Comparison of ENCODE assay signal across 8 mouse cellular contexts in the genomic region with DNA sequence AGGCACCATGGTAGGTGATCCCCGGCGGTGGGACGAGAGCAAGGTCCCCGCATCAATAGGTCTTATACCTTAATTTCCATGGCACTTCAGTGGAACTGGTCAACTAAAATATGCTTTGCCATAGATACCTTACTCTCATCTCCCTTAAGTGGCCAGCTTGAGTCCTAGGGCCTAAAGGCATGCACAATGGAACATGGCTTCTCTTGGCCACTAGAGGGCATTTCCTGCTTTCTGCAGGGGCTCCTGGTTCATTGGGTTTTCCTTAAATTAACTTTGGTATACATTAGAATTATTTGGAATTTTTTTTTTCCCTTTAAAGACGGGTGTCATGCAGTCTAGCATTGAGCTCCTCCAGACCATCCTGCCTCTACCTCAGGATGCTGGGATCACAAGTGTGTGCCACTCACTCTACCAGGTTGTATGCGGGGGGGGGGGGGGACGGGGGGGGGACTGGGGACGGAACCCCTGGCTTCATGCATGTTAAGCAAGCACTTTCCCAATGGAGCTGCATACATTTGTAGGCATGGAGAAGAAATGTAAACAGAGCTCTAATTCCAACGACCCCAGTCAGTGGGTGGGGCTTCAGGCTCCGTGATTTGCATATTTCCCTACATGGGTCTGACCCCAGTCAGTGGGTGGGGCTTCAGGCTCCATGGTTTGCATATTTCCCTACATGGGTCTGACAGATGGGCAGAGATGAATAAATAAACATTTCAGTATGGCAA.
DNase-seq lines count a peak whose midpoint lies in the region; ATAC-seq and TF ChIP-seq lines count a peak whose summit lies in the region.

No protein-coding gene starts in this region.

- no peak overlapping the region for H3K4me3 ChIP-seq in limb, embryonic 11.5 days (ENCODE audit: low read depth, low read length)
- no peak overlapping the region for H3K4me3 ChIP-seq in limb, embryonic 10.5 days
- no peak overlapping the region for H3K4me3 ChIP-seq in intestine, embryonic 16.5 days (ENCODE audit: low read length)
- no peak overlapping the region for H3K4me3 ChIP-seq in stomach, embryonic 14.5 days (ENCODE audit: low read depth, low read length)

- peak; percentile 82 for TF ChIP-seq CTCF in Patski (IDR thresholded peaks at IDR 0.05)

- H3K4me1 ChIP-seq in limb, embryonic 11.5 days (ENCODE audit: control insufficient read depth, insufficient read depth, low read length), result peaks cover 23% of the 10 kb centered on the region
- peaks cover 47% of the 10 kb centered on the region for H3K4me1 ChIP-seq in limb, embryonic 10.5 days
- H3K4me1 ChIP-seq in intestine, embryonic 16.5 days (ENCODE audit: control insufficient read depth, insufficient read depth, low read length), result peaks cover 11% of the 10 kb centered on the region; the same call in 1 of the 2 replicates
- H3K4me1 ChIP-seq in stomach, embryonic 14.5 days (ENCODE audit: control insufficient read depth, insufficient read depth, low read length), result peaks cover 10% of the 10 kb centered on the region

- no peaks in the 10 kb centered on the region for H3K27me3 ChIP-seq in limb, embryonic 11.5 days (ENCODE audit: control insufficient read depth, insufficient read depth, low read length)
- no peaks in the 10 kb centered on the region for H3K27me3 ChIP-seq in limb, embryonic 10.5 days (ENCODE audit: low read depth, poor library complexity, severe bottlenecking)
- no peaks in the 10 kb centered on the region for H3K27me3 ChIP-seq in Patski
- H3K27me3 ChIP-seq in intestine, embryonic 16.5 days (replicated peaks; ENCODE audit: control insufficient read depth, insufficient read depth, low read length), result no peaks in the 10 kb centered on the region
- no peaks in the 10 kb centered on the region for H3K27me3 ChIP-seq in stomach, embryonic 14.5 days (ENCODE audit: control insufficient read depth, insufficient read depth, low read length)

- CTCF ChIA-PET in Patski (lab: Charles Lee), result interaction anchor here (0.7 to 1.7 kb wide), 10 partner anchors 22 to 169 kb away, joined by 3 to 5 read pairs (median 3); no protein-coding TSS in a partner anchor

- no peaks in the 10 kb centered on the region for H3K36me3 ChIP-seq in limb, embryonic 11.5 days (ENCODE audit: control insufficient read depth, insufficient read depth, low read length)
- no peaks in the 10 kb centered on the region for H3K36me3 ChIP-seq in limb, embryonic 10.5 days
- no peaks in the 10 kb centered on the region for H3K36me3 ChIP-seq in intestine, embryonic 16.5 days (ENCODE audit: control insufficient read depth, insufficient read depth, low read length)
- H3K36me3 ChIP-seq in stomach, embryonic 14.5 days (ENCODE audit: control insufficient read depth, insufficient read depth, low read length), result no peaks in the 10 kb centered on the region

- in situ Hi-C loops in Patski (cut with MboI; ENCODE audit: low pct_unique_long_range_greater_than_20kb), result loop anchor here (5.0 kb wide), 1 partner anchor 161 kb away; no protein-coding TSS in a partner anchor

- no peaks in the 10 kb centered on the region for H3K9me3 ChIP-seq in limb, embryonic 11.5 days (ENCODE audit: control insufficient read depth, low read length)
- no peaks in the 10 kb centered on the region for H3K9me3 ChIP-seq in limb, embryonic 10.5 days (replicated peaks)
- no peaks in the 10 kb centered on the region for H3K9me3 ChIP-seq in intestine, embryonic 16.5 days (ENCODE audit: control insufficient read depth, low read length)
- H3K9me3 ChIP-seq in stomach, embryonic 14.5 days (ENCODE audit: control insufficient read depth, low read depth, low read length), result no peaks in the 10 kb centered on the region

- no peak overlapping the region for H3K9ac ChIP-seq in limb, embryonic 11.5 days (ENCODE audit: low read length)
- H3K9ac ChIP-seq in intestine, embryonic 16.5 days (ENCODE audit: low read depth, low read length), result no peak overlapping the region
- H3K9ac ChIP-seq in stomach, embryonic 14.5 days (replicated peaks; ENCODE audit: low read depth, low read length), result no peak overlapping the region

- 0 out of 2 replicates have a peak, but pooled peaks have one; percentile 23 for ATAC-seq in limb, embryonic 11.5 days (ENCODE audit: insufficient number of reproducible peaks, low FRiP score, low TSS enrichment, low read depth)
- no peak for ATAC-seq in Patski
- peak; percentile 30; the same call in 1 of the 2 replicates for ATAC-seq in intestine, embryonic 16.5 days
- ATAC-seq in stomach, embryonic 14.5 days (ENCODE audit: insufficient number of reproducible peaks, insufficient read depth, low FRiP score, low read depth), result peak; percentile 31; the same call in 1 of the 2 replicates
- ATAC-seq in erythroid progenitor cell, adult 5-6 weeks (replicated peaks; ENCODE audit: low FRiP score, poor library complexity, severe bottlenecking), result no peak

- no peak for DNase-seq in limb, embryonic 11.5 days (ENCODE audit: low spot score)
- no peak for DNase-seq in limb, embryonic 10.5 days (ENCODE audit: low spot score)
- DNase-seq in Patski (ENCODE audit: low read depth, low spot score), result no peak
- peak; percentile 69 for DNase-seq in embryo, embryonic 11 days
- DNase-seq in lung, postnatal 10 days, result peak; percentile 53

- H3K4me2 ChIP-seq in limb, embryonic 11.5 days (ENCODE audit: low read depth, severe bottlenecking), result no peak overlapping the region
- H3K4me2 ChIP-seq in intestine, embryonic 16.5 days (ENCODE audit: low read depth, low read length), result no peak overlapping the region
- H3K4me2 ChIP-seq in stomach, embryonic 14.5 days (replicated peaks; ENCODE audit: low read depth, low read length), result no peak overlapping the region

- WGBS in limb, embryonic 11.5 days, result 67% methylated on average over 10 of the region's 10 CpGs
- 61% methylated on average over 10 of the region's 10 CpGs for WGBS in limb, embryonic 10.5 days
- WGBS in intestine, embryonic 16.5 days, result 66% methylated on average over 10 of the region's 10 CpGs
- 63% methylated on average over 10 of the region's 10 CpGs for WGBS in stomach, embryonic 14.5 days

- POLR2A ChIA-PET in Patski (lab: Charles Lee), result no interaction called here

- H3K27ac ChIP-seq in limb, embryonic 11.5 days (replicated peaks; ENCODE audit: low read depth, low read length), result no peak overlapping the region
- H3K27ac ChIP-seq in limb, embryonic 10.5 days, result no peak overlapping the region
- no peak overlapping the region for H3K27ac ChIP-seq in intestine, embryonic 16.5 days (ENCODE audit: low read length)
- H3K27ac ChIP-seq in stomach, embryonic 14.5 days (ENCODE audit: low read length), result no peak overlapping the region

Comparison
In these comparisons a context has a peak if more than half of its experiments do, and no peak if none do; other contexts are left out.
1. ATAC-seq: peak in limb, embryonic 11.5 days (single experiment), intestine, embryonic 16.5 days (single experiment) and stomach, embryonic 14.5 days (single experiment); none in Patski (single experiment) and erythroid progenitor cell, adult 5-6 weeks (single experiment).
2. DNase-seq: peak in embryo, embryonic 11 days (single experiment) and lung, postnatal 10 days (single experiment); none in limb, embryonic 11.5 days (single experiment), limb, embryonic 10.5 days (single experiment) and Patski (single experiment).